Mouse (Mus musculus) lung, embryonic 16.5 days (tissue): ENCODE results near the gene Bcl2l15. TPM values are rescaled to one million over a fixed set of nuclear protein-coding genes. Genes with fewer than 3 reads are reported as not detected.
A peak's percentile ranks its signal among the peaks of the same experiment; 100 is the strongest.
"Not testable (repeated sequence)": the region's sequence is repeated elsewhere in the genome, so short reads cannot be mapped to it uniquely, and the experiment has no call there.

Experiments
- ATAC-seq: fragments of 200-750 bp; cut with Nextera tagmentation; 2 replicates; pipeline ENCODE4 v1.8.0; 2017; ENCODE audit warnings: low read depth, mild to moderate bottlenecking, moderate library complexity
- H3K27ac ChIP-seq: fragments of 300-500 bp; sonication (generic); 2 replicates; pipeline ENCODE4 v1.5.1; 2014; ENCODE audit warnings: mild to moderate bottlenecking, control low read depth, low read length
- H3K27me3 ChIP-seq: fragments of 300-500 bp; sonication (generic); 2 replicates; pipeline ENCODE4 v1.6.1; 2014; ENCODE audit warnings: low read depth, low read length, mixed read lengths; ENCODE audit not compliant: control insufficient read depth, insufficient read depth
- H3K36me3 ChIP-seq: fragments of 300-500 bp; sonication (generic); 2 replicates; pipeline ENCODE4 v1.6.1; 2014; ENCODE audit warnings: low read length; ENCODE audit not compliant: control insufficient read depth, insufficient read depth
- H3K4me1 ChIP-seq: fragments of 300-500 bp; sonication (generic); replicated peaks from 2 replicates; pipeline ENCODE4 v1.6.1; 2014; ENCODE audit warnings: low read length, mixed read lengths; ENCODE audit not compliant: control insufficient read depth, insufficient read depth
- H3K4me2 ChIP-seq: fragments of 300-500 bp; sonication (generic); 2 replicates; pipeline ENCODE4 v1.6.1; 2014; ENCODE audit warnings: low read depth, low read length, control low read depth
- H3K4me3 ChIP-seq: fragments of 300-500 bp; sonication (generic); 2 replicates; pipeline ENCODE4 v1.5.1; 2014; ENCODE audit warnings: mild to moderate bottlenecking, low read length, control low read depth
- H3K9ac ChIP-seq: fragments of 300-500 bp; sonication (generic); 2 replicates; pipeline ENCODE4 v1.6.1; 2014; ENCODE audit warnings: low read length, control low read depth
- H3K9me3 ChIP-seq: fragments of 300-500 bp; sonication (generic); 2 replicates; pipeline ENCODE4 v1.6.1; 2016; ENCODE audit warnings: low read length; ENCODE audit not compliant: control insufficient read depth
- WGBS: fragments of 180-500 bp; shearing (Covaris S2); extraction: QIAGEN DNeasy Blood & Tissue Kit; methylation state at CpG from one replicate; pipeline ENCODE4 v1.1.7; 2014; 5-methylcytosine and 5-hydroxymethylcytosine counted together
- polyA plus RNA-seq: library from polyadenylated mRNA; unstranded; fragments of >200 nt; fragmentation: Nextera tagmentation; extraction: Ambion mirVana; gene quantifications from 2 replicates; pipeline ENCODE4 v1.2.1, GENCODE M21; 2015

Gene Bcl2l15
- 0.45 TPM in 1 of 2 replicates, not detected in the other for polyA plus RNA-seq

GRCm38 (mm10) chr3:103832426-103832825 is at the start of gene Bcl2l15:
Gene Bcl2l15, plus strand, starts transcription at chr3:103832601.
- Histone ChIP-seq H3K36me3 (no peaks in the 10 kb centered on the region), H3K4me1 (no peaks in the 10 kb centered on the region), H3K4me3 (no peak within 1 kb of the TSS), H3K4me2 (no peak within 1 kb of the TSS), H3K27ac (no peak within 1 kb of the TSS), H3K9me3 (no peaks in the 10 kb centered on the region), H3K9ac (no peak within 1 kb of the TSS), H3K27me3 (no peaks in the 10 kb centered on the region)
- no peak for ATAC-seq

- WGBS, result 75% methylated on average over 4 of the region's 4 CpGs
- H3K27me3 ChIP-seq, result no peaks in the 10 kb centered on the region
These were observed 49.4 kb upstream of the Bcl2l15 start for GRCm38 (mm10) chr3:103782844-103783609.

GRCm38 (mm10) chr3:103787225-103787624 is 45.2 kb upstream of the Bcl2l15 start:
- Histone ChIP-seq H3K36me3 (no peaks in the 10 kb centered on the region), H3K4me1 (peaks cover 20% of the 10 kb centered on the region), H3K9me3 (no peaks in the 10 kb centered on the region), H3K4me3 (no peak overlapping the region), H3K9ac (no peak overlapping the region), H3K4me2 (no peak overlapping the region), H3K27me3 (no peaks in the 10 kb centered on the region), H3K27ac (no peak overlapping the region)
- ATAC-seq, result no peak
- WGBS, result 60% methylated on average over 7 of the region's 7 CpGs

More at GRCm38 (mm10) chr3:103782844-103783609, 49.4 kb upstream of the Bcl2l15 start:
- Histone ChIP-seq H3K4me2 (no peak overlapping the region), H3K9ac (no peak overlapping the region), H3K4me1 (peaks cover 6% of the 10 kb centered on the region), H3K9me3 (no peaks in the 10 kb centered on the region), H3K27ac (no peak overlapping the region), H3K4me3 (no peak overlapping the region), H3K36me3 (no peaks in the 10 kb centered on the region)
- no peak for ATAC-seq

- WGBS, result 57% methylated on average over 7 of the region's 7 CpGs
- Histone ChIP-seq H3K36me3 (no peaks in the 10 kb centered on the region), H3K4me2 (peak overlapping the region; percentile 72), H3K9ac (no peak overlapping the region), H3K27me3 (no peaks in the 10 kb centered on the region), H3K4me1 (peaks cover 20% of the 10 kb centered on the region), H3K4me3 (peak overlapping the region; percentile 94), H3K27ac (no peak overlapping the region), H3K9me3 (no peaks in the 10 kb centered on the region)
- no peak for ATAC-seq
These were observed 43.3 kb upstream of the Bcl2l15 start for GRCm38 (mm10) chr3:103789096-103789495.

GRCm38 (mm10) chr3:103789891-103790345 is 42.5 kb upstream of the Bcl2l15 start:
- Histone ChIP-seq H3K36me3 (no peaks in the 10 kb centered on the region), H3K4me1 (peaks cover 20% of the 10 kb centered on the region)
- peak; percentile 9; the same call in 1 of the 2 replicates for ATAC-seq

GRCm38 (mm10) chr3:103790346-103791145 is 41.9 kb upstream of the Bcl2l15 start:
- H3K9me3 ChIP-seq, result no peaks in the 10 kb centered on the region
- no peaks in the 10 kb centered on the region for H3K27me3 ChIP-seq
- peak overlapping the region; percentile 94 for H3K4me3 ChIP-seq
- under 1% methylated on average over 28 of the region's 61 CpGs for WGBS
- H3K4me1 ChIP-seq, result peaks cover 20% of the 10 kb centered on the region
- no peaks in the 10 kb centered on the region for H3K36me3 ChIP-seq
- peak overlapping the region; percentile 74 for H3K27ac ChIP-seq
- peak overlapping the region; percentile 72 for H3K4me2 ChIP-seq
- H3K9ac ChIP-seq, result peak overlapping the region; percentile 91
- ATAC-seq, result peak; percentile 74

More at GRCm38 (mm10) chr3:103789891-103790345, 42.5 kb upstream of the Bcl2l15 start:
- peak overlapping the region; percentile 74 for H3K27ac ChIP-seq
- H3K9ac ChIP-seq, result peak overlapping the region; percentile 91
- peak overlapping the region; percentile 94 for H3K4me3 ChIP-seq
- H3K27me3 ChIP-seq, result no peaks in the 10 kb centered on the region
- H3K9me3 ChIP-seq, result no peaks in the 10 kb centered on the region
- WGBS, result 1% methylated on average over 14 of the region's 14 CpGs
- peak overlapping the region; percentile 72 for H3K4me2 ChIP-seq

- H3K4me1 ChIP-seq, result peaks cover 20% of the 10 kb centered on the region
- peak within 1 kb of the TSS; percentile 76 for H3K4me2 ChIP-seq
- H3K9ac ChIP-seq, result peak within 1 kb of the TSS; percentile 91
- H3K4me3 ChIP-seq, result peak within 1 kb of the TSS; percentile 94
- ATAC-seq, result peak; percentile 98
- no peaks in the 10 kb centered on the region for H3K9me3 ChIP-seq
- WGBS, result 13% methylated on average over 31 of the region's 49 CpGs
- no peaks in the 10 kb centered on the region; the same call in 1 of the 2 replicates for H3K27me3 ChIP-seq
- H3K27ac ChIP-seq, result peak within 1 kb of the TSS; percentile 74
- H3K36me3 ChIP-seq, result no peaks in the 10 kb centered on the region
These were observed 40.9 kb upstream of the Bcl2l15 start, which contains the start of gene Hipk1 for GRCm38 (mm10) chr3:103791230-103792110. Gene Hipk1, minus strand, starts transcription at chr3:103791563.

GRCm38 (mm10) chr3:103792111-103792406 is 40.3 kb upstream of the Bcl2l15 start:
- H3K27me3 ChIP-seq, ATAC-seq, H3K9ac ChIP-seq, H3K36me3 ChIP-seq, H3K4me2 ChIP-seq, H3K4me3 ChIP-seq, H3K9me3 ChIP-seq, H3K27ac ChIP-seq: not testable (repeated sequence)
- H3K4me1 ChIP-seq, result peaks cover 20% of the 10 kb centered on the region
- 83% methylated on average over 5 of the region's 5 CpGs for WGBS
